Mouse (Mus musculus) cerebellum, postnatal 4 days (tissue): ENCODE results near the gene Epha6.

Experiments used
- DNase-seq, 2 experiments: peaks; one replicate each; pipeline ENCODE4 v3.0.0; 2022; ENCODE audit warnings: low spot score in 2 of 2, mixed read lengths in 1 of 2

Gene Epha6

GRCm38 (mm10) chr16:60605061-60605831, at the start of gene Epha6:
TSS of gene Epha6 (minus strand) at chr16:60605531.
- peak; percentile 23 to 37 for DNase-seq

GRCm38 (mm10) chr16:60651716-60652115, 46.4 kb upstream of the Epha6 start:
- DNase-seq: no peak

GRCm38 (mm10) chr16:60628091-60628490, 22.8 kb upstream of the Epha6 start:
- no peak for DNase-seq

GRCm38 (mm10) chr16:60605832-60606583, 677 bp upstream of the Epha6 start:
- peak; percentile 34 to 73 for DNase-seq

- peak in 1 of 2 experiments; percentile 5 for DNase-seq
These were observed 718 bp downstream of the Epha6 start for GRCm38 (mm10) chr16:60604613-60605012.

- no peak for DNase-seq
These were observed 20.0 kb downstream of the Epha6 start for GRCm38 (mm10) chr16:60585322-60585721.

GRCm38 (mm10) chr16:60584695-60585094, 20.6 kb downstream of the Epha6 start:
- DNase-seq: no peak

- DNase-seq: no peak
These were observed 34.8 kb downstream of the Epha6 start for GRCm38 (mm10) chr16:60570546-60570945.

GRCm38 (mm10) chr16:60544385-60544784, 60.9 kb downstream of the Epha6 start:
- no peak for DNase-seq

- peak in 1 of 2 experiments; percentile 7 for DNase-seq
These were observed 67.1 kb downstream of the Epha6 start for GRCm38 (mm10) chr16:60538233-60538632.

- no peak for DNase-seq
These were observed 95.6 kb downstream of the Epha6 start for GRCm38 (mm10) chr16:60509707-60510106.

GRCm38 (mm10) chr16:60499567-60499966, 105.8 kb downstream of the Epha6 start:
- no peak for DNase-seq

GRCm38 (mm10) chr16:60475776-60476175, 129.6 kb downstream of the Epha6 start:
- DNase-seq: no peak

GRCm38 (mm10) chr16:60468200-60468785, 137.0 kb downstream of the Epha6 start:
- no peak for DNase-seq

- DNase-seq: peak in 1 of 2 experiments; percentile 10
These were observed 170.0 kb downstream of the Epha6 start for GRCm38 (mm10) chr16:60435283-60435682.

- DNase-seq: no peak
These were observed 171.1 kb downstream of the Epha6 start for GRCm38 (mm10) chr16:60434241-60434640.

GRCm38 (mm10) chr16:60395306-60395705, 210.0 kb downstream of the Epha6 start:
- no peak for DNase-seq

- DNase-seq: no peak
These were observed 212.4 kb downstream of the Epha6 start for GRCm38 (mm10) chr16:60392961-60393360.

- DNase-seq: no peak
These were observed 230.2 kb downstream of the Epha6 start for GRCm38 (mm10) chr16:60375147-60375546.

- DNase-seq: no peak
These were observed 321.4 kb downstream of the Epha6 start for GRCm38 (mm10) chr16:60283963-60284362.

- no peak for DNase-seq
These were observed 331.2 kb downstream of the Epha6 start for GRCm38 (mm10) chr16:60274109-60274508.
